In the genomic region with DNA sequence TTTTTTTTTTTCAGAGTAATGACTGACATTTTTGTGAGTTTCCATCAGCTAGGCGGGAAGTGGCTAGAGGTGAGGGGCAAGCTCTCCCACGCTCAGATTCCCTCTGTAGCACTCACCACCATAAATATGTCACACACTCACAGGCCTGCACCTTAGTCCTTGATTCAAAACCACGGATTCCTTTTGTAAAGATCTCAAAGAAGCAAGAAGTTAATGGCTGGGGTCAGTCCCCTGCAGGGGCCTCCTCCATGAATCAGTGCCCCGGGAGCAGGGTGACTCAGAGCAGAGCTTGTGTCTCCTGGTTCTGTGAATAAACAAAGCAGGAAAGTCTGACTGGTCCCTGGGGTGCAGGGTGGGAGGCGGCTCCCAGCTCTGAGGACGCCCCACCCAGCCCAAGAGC, we compare ENCODE assay signal across 11 mouse cellular contexts. TPM values are rescaled to one million over a fixed set of nuclear protein-coding genes. Genes with fewer than 3 reads are reported as not detected.
DNase-seq lines count a peak whose midpoint lies in the region; ATAC-seq and TF ChIP-seq lines count a peak whose summit lies in the region.
"Had no signal": no experiment of that assay in that cellular context is flagged by ENCODE, and none has a peak within 500 bp of the region (broad histone marks: within the 10 kb centered on the region; RNA-seq: fewer than 3 reads in every experiment).

No protein-coding gene starts in this region.

- WGBS in midbrain, embryonic 13.5 days = 50% methylated on average over 6 of the region's 6 CpGs
- WGBS in midbrain, postnatal 0 days = 49% methylated on average over 6 of the region's 6 CpGs

- DNase-seq in gastrocnemius, adult 18-20 months (ENCODE audit: low spot score) = peak; percentile 59
- no peak for DNase-seq in gastrocnemius, postnatal 10 days
- peak; percentile 9 for DNase-seq in lung, postnatal 10 days
- no peak for DNase-seq in lung, postnatal 25 days (ENCODE audit: low spot score)
- DNase-seq in heart, postnatal 10 days = peak; percentile 36 to 40
- DNase-seq in urinary bladder, postnatal 36 days (ENCODE audit: low spot score in 2 of 2) = peak; percentile 56
- no peak for DNase-seq in midbrain, postnatal 0 days (ENCODE audit: low spot score)
- DNase-seq: cerebellum, adult 2 months; lung, adult 2 months had no signal

- no peak overlapping the region for H3K4me3 ChIP-seq in midbrain, embryonic 13.5 days (replicated peaks)
- H3K4me3 ChIP-seq in midbrain, postnatal 0 days (ENCODE audit: low read depth, low read length) = no peak overlapping the region

- ATAC-seq in midbrain, embryonic 13.5 days = no peak
- no peak for ATAC-seq in midbrain, postnatal 0 days (ENCODE audit: low FRiP score)
- ATAC-seq: CD4-positive, CD25-positive, alpha-beta regulatory T cell, adult 4 months had no signal

- no peak overlapping the region for H3K4me2 ChIP-seq in midbrain, embryonic 13.5 days (replicated peaks)
- no peak overlapping the region for H3K4me2 ChIP-seq in midbrain, postnatal 0 days (ENCODE audit: low read depth, low read length, poor library complexity, severe bottlenecking)

- H3K9ac ChIP-seq in midbrain, embryonic 13.5 days (replicated peaks) = no peak overlapping the region
- no peak overlapping the region for H3K9ac ChIP-seq in midbrain, postnatal 0 days (replicated peaks; ENCODE audit: low read length, poor library complexity, severe bottlenecking)

- no peaks in the 10 kb centered on the region for H3K9me3 ChIP-seq in midbrain, embryonic 13.5 days
- no peaks in the 10 kb centered on the region for H3K9me3 ChIP-seq in midbrain, postnatal 0 days (ENCODE audit: low read length)

- 0 out of 2 replicates have a peak, but pooled peaks cover 4% of the 10 kb centered on the region for H3K4me1 ChIP-seq in midbrain, embryonic 13.5 days (replicated peaks)
- no peaks in the 10 kb centered on the region for H3K4me1 ChIP-seq in midbrain, postnatal 0 days (ENCODE audit: insufficient read depth, low read length)

- TF ChIP-seq CTCF in midbrain, postnatal 0 days (IDR thresholded peaks at IDR 0.05) = no peak

- H3K36me3 ChIP-seq in midbrain, embryonic 13.5 days = no peaks in the 10 kb centered on the region
- no peaks in the 10 kb centered on the region for H3K36me3 ChIP-seq in midbrain, postnatal 0 days (ENCODE audit: insufficient read depth, low read length)

- intact Hi-C loops in heart, postnatal 10 days (cut with DNase I) = no loop called here

- no peak overlapping the region for H3K27ac ChIP-seq in midbrain, embryonic 13.5 days
- H3K27ac ChIP-seq in midbrain, postnatal 0 days (ENCODE audit: low read depth, low read length) = no peak overlapping the region

- H3K27me3 ChIP-seq in midbrain, embryonic 13.5 days = no peaks in the 10 kb centered on the region
- no peaks in the 10 kb centered on the region for H3K27me3 ChIP-seq in midbrain, postnatal 0 days (ENCODE audit: insufficient read depth, low read length)

RNA-seq across cellular contexts. Expression of a gene that starts 15.3 kb away (rescaled TPM):
- total RNA-seq in gastrocnemius, adult 18-20 months (2021) = 1 to 10 TPM in 1 of 2 experiments, under 1 TPM in 1; 0.91 to 1.7 TPM
- 1 to 10 TPM; 3.0 to 4.0 TPM for total RNA-seq in gastrocnemius, postnatal 10 days (2021)
- total RNA-seq in heart, postnatal 10 days (2021) = 1 to 10 TPM; 3.7 to 5.5 TPM
- 0.72 and 1.3 TPM in 2 replicates for polyA plus RNA-seq in midbrain, embryonic 13.5 days (2015; fragmentation: Nextera tagmentation; extraction: Ambion mirVana)
- total RNA-seq in midbrain, postnatal 0 days (2014; rRNA removed) = 2.1 and 7.2 TPM in 2 replicates
- 3.8 and 5.7 TPM in 2 replicates for polyA plus RNA-seq in midbrain, postnatal 0 days (2015; fragmentation: Nextera tagmentation; extraction: Ambion mirVana)
- polyA plus RNA-seq: CD4-positive, CD25-positive, alpha-beta regulatory T cell, adult 4 months had no signal

Comparison
In these comparisons a context has a peak if more than half of its experiments do, and no peak if none do; other contexts are left out.
1. DNase-seq: peak in gastrocnemius, adult 18-20 months (single experiment), lung, postnatal 10 days (single experiment), heart, postnatal 10 days (2 of 2) and urinary bladder, postnatal 36 days (2 of 2); none in gastrocnemius, postnatal 10 days (single experiment), lung, postnatal 25 days (single experiment) and midbrain, postnatal 0 days (single experiment).